Mouse (Mus musculus): ENCODE measurements at regions not wholly inside any gene's neighbourhood (a gene's known extent, or its start where the extent isn't known, plus 50 kb on each side); places are given as distances from the start of the nearest gene placed in this dataset.

GRCm38 (mm10) chr13:16316581-16316980 lies 304.9 kb downstream of the Inhba start:
- Histone ChIP-seq H3K36me3 (no peaks in the 10 kb centered on the region), H3K4me2 (no peak overlapping the region), H3K9me3 (replicated peaks) (no peaks in the 10 kb centered on the region), H3K4me1 (replicated peaks) (no peaks in the 10 kb centered on the region), H3K9ac (no peak overlapping the region), H3K27ac (no peak overlapping the region), H3K27me3 (no peaks in the 10 kb centered on the region), H3K4me3 (replicated peaks) (no peak overlapping the region)
- no peak for ATAC-seq (ENCODE audit: low read depth)
- DNase-seq, result no peak
- WGBS (ENCODE audit: insufficient replicate concordance), result 76% methylated on average over 2 of the region's 2 CpGs

GRCm38 (mm10) chr13:16317412-16317811 lies 305.8 kb downstream of the Inhba start:
- H3K9me3 ChIP-seq (replicated peaks), result no peaks in the 10 kb centered on the region
- H3K4me3 ChIP-seq (replicated peaks), result no peak overlapping the region
- H3K27me3 ChIP-seq, result no peaks in the 10 kb centered on the region
- H3K4me2 ChIP-seq, result no peak overlapping the region
- ATAC-seq (ENCODE audit: low read depth) (no peak), DNase-seq (no peak)
- 44% methylated on average over 3 of the region's 3 CpGs for WGBS (ENCODE audit: insufficient replicate concordance)
- no peaks in the 10 kb centered on the region for H3K4me1 ChIP-seq (replicated peaks)
- no peak overlapping the region for H3K27ac ChIP-seq
- H3K36me3 ChIP-seq, result no peaks in the 10 kb centered on the region
- H3K9ac ChIP-seq, result no peak overlapping the region

DNA sequence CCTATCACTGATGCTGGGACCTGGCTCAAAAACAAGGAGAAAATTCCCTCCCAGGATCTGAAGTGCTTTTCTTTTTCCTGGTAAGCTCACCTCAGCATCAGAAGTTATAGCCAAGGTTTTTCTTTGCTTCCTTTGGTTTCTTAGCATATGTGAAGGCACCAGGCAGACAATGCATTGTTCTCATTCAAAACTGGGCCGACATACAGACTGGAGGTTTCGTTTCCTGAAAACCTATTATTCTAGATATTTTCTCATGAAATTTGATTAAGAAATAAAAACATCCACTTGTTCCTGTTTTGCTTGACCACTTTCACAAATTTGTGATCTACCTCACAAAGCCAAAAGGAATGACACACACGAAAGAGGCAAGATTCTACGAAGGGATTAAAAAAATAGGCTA lies 308.7 kb downstream of the Inhba start:
- Histone ChIP-seq H3K4me3 (replicated peaks) (no peak overlapping the region), H3K4me1 (replicated peaks) (no peaks in the 10 kb centered on the region), H3K36me3 (no peaks in the 10 kb centered on the region), H3K27me3 (no peaks in the 10 kb centered on the region), H3K9ac (no peak overlapping the region), H3K27ac (no peak overlapping the region), H3K4me2 (no peak overlapping the region), H3K9me3 (replicated peaks) (no peaks in the 10 kb centered on the region)
- WGBS (ENCODE audit: insufficient replicate concordance), result 67% methylated on average over 4 of the region's 4 CpGs
- ATAC-seq (ENCODE audit: low read depth) (no peak), DNase-seq (no peak)

- DNase-seq (no peak), ATAC-seq (ENCODE audit: low read depth) (no peak)
- H3K9ac ChIP-seq, result no peak overlapping the region
- no peak overlapping the region for H3K4me2 ChIP-seq
- H3K9me3 ChIP-seq (replicated peaks), result no peaks in the 10 kb centered on the region
- no peak overlapping the region for H3K4me3 ChIP-seq (replicated peaks)
- H3K27me3 ChIP-seq, result no peaks in the 10 kb centered on the region
- 60% methylated on average over 2 of the region's 2 CpGs for WGBS (ENCODE audit: insufficient replicate concordance)
- no peak overlapping the region for H3K27ac ChIP-seq
- no peaks in the 10 kb centered on the region for H3K36me3 ChIP-seq
- no peaks in the 10 kb centered on the region for H3K4me1 ChIP-seq (replicated peaks)
These were observed 314.0 kb downstream of the Inhba start for GRCm38 (mm10) chr13:16325661-16326060.

DNA sequence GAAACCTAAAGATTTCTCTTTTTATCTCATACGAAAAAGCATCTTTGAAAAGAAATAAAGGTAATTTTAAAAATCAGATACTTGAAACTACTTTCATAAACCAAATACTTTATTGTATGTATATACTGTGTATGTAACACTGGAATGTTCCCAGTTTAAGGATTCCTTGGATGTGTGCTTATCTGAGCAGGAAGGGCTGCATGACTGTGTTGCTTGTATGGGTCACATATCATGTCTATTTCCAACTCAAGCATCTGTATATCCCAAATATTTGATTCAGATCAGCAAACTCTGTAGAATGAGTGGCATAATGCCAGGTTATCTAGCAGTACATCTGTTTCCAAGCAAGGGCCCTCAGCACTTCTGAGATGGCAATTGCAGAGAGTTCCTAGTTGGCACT lies 330.1 kb downstream of the Inhba start:
- DNase-seq (no peak), ATAC-seq (ENCODE audit: low read depth) (no peak)
- H3K9me3 ChIP-seq (replicated peaks), result no peaks in the 10 kb centered on the region
- no peak overlapping the region for H3K4me2 ChIP-seq
- no peak overlapping the region for H3K27ac ChIP-seq
- no peaks in the 10 kb centered on the region for H3K4me1 ChIP-seq (replicated peaks)
- H3K4me3 ChIP-seq (replicated peaks), result no peak overlapping the region
- H3K36me3 ChIP-seq, result no peaks in the 10 kb centered on the region
- no peak overlapping the region for H3K9ac ChIP-seq
- 57% methylated on average over 1 of the region's 1 CpGs for WGBS (ENCODE audit: insufficient replicate concordance)
- no peaks in the 10 kb centered on the region for H3K27me3 ChIP-seq

DNA sequence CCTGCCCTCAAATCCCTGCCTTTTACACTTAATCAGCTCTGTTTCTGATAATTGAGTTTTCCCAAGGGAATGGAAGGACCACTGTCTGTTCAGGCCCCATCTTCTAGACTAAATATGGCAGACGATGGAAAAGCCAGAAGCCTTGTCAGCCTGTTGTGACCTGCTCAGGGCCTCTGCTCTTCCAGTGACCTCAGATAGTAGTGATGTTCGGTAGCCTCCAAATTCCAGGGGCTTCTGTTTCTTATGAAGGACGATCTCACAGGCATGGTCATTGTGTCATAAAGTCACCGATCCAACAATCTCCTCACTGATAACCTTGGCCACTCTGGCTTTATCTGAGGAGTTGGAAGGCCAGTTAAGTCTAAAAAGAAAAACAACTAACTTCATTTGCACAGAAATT lies 330.5 kb downstream of the Inhba start:
- WGBS (ENCODE audit: insufficient replicate concordance), result 65% methylated on average over 4 of the region's 4 CpGs
- Histone ChIP-seq H3K4me1 (replicated peaks) (no peaks in the 10 kb centered on the region), H3K27me3 (no peaks in the 10 kb centered on the region), H3K9me3 (replicated peaks) (no peaks in the 10 kb centered on the region), H3K4me3 (replicated peaks) (no peak overlapping the region), H3K9ac (no peak overlapping the region), H3K36me3 (no peaks in the 10 kb centered on the region), H3K4me2 (no peak overlapping the region), H3K27ac (no peak overlapping the region)
- DNase-seq (no peak), ATAC-seq (ENCODE audit: low read depth) (no peak)

DNA sequence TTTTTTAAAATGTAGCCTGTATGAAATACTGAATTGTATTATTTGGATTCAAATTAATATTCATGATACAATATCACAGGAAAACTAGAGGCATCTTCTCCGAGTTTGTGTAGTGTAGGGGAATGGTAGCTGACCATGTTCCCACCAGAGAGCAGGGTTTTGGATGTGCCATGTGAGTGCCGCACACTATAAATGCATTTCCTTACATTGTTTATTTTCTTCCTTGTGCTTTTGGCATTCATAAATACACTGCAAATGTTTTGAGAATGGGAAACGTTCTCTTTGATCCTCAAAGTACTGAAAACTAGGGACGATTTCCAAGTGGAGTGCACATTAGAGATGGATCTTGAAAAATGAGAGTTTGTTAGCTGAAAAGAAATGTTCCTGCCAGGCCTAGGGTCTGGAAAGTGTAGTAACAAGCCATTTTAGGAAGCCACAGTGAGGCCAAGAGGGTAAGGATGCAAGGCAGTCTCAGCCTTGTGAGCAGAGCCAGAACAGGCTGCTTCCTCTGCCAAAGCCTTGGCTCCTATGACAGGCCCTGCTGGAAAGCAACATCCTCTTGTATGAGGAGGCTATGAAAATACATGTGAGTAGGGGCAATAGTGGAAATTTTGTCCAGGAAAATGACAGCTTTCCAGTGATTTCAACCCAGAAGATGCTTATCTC lies 331.8 kb downstream of the Inhba start:
- Histone ChIP-seq H3K4me1 (replicated peaks) (no peaks in the 10 kb centered on the region), H3K9ac (no peak overlapping the region), H3K27ac (no peak overlapping the region), H3K27me3 (no peaks in the 10 kb centered on the region), H3K36me3 (no peaks in the 10 kb centered on the region), H3K4me3 (replicated peaks) (no peak overlapping the region), H3K4me2 (no peak overlapping the region), H3K9me3 (replicated peaks) (no peaks in the 10 kb centered on the region)
- no peak for ATAC-seq (ENCODE audit: low read depth)
- 68% methylated on average over 4 of the region's 4 CpGs for WGBS (ENCODE audit: insufficient replicate concordance)
- no peak for DNase-seq

DNA sequence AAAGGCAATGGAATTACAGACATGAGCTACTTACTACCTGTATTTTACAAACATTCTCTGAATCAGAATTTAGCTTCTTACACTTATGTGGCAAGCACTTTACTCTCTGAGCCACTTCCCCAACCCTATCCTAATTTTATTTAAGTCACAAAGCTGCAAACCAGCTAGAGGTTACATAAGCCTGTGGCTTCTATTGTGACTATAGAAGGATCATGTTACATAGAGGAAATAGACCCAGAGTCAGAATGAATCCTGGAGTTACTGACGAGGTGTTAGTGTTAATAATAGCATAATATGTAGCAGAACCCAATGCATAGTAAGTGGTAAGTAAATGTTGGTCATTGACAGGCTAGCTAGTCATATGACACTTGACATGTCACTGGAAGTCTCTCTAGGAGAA lies 337.7 kb downstream of the Inhba start:
- 21% methylated on average over 1 of the region's 1 CpGs for WGBS (ENCODE audit: insufficient replicate concordance)
- Histone ChIP-seq H3K9me3 (replicated peaks) (no peaks in the 10 kb centered on the region), H3K4me2 (no peak overlapping the region), H3K27ac (no peak overlapping the region), H3K4me3 (replicated peaks) (no peak overlapping the region), H3K27me3 (no peaks in the 10 kb centered on the region), H3K36me3 (no peaks in the 10 kb centered on the region), H3K9ac (no peak overlapping the region), H3K4me1 (replicated peaks) (no peaks in the 10 kb centered on the region)
- DNase-seq (no peak), ATAC-seq (ENCODE audit: low read depth) (no peak)

GRCm38 (mm10) chr13:16350061-16350460 lies 338.4 kb downstream of the Inhba start:
- Histone ChIP-seq H3K27me3 (no peaks in the 10 kb centered on the region), H3K36me3 (no peaks in the 10 kb centered on the region), H3K9ac (no peak overlapping the region), H3K4me3 (replicated peaks) (no peak overlapping the region), H3K4me1 (replicated peaks) (no peaks in the 10 kb centered on the region), H3K27ac (no peak overlapping the region), H3K9me3 (replicated peaks) (no peaks in the 10 kb centered on the region), H3K4me2 (no peak overlapping the region)
- no peak for ATAC-seq (ENCODE audit: low read depth)
- 67% methylated on average over 3 of the region's 3 CpGs for WGBS (ENCODE audit: insufficient replicate concordance)
- no peak for DNase-seq

- H3K9me3 ChIP-seq (replicated peaks), result no peaks in the 10 kb centered on the region
- no peaks in the 10 kb centered on the region for H3K4me1 ChIP-seq (replicated peaks)
- no peak overlapping the region for H3K4me3 ChIP-seq (replicated peaks)
- H3K4me2 ChIP-seq, result no peak overlapping the region
- no peaks in the 10 kb centered on the region for H3K36me3 ChIP-seq
- no peak for DNase-seq
- ATAC-seq (ENCODE audit: low read depth), result no peak
- no peaks in the 10 kb centered on the region for H3K27me3 ChIP-seq
- H3K9ac ChIP-seq, result no peak overlapping the region
- no peak overlapping the region for H3K27ac ChIP-seq
- WGBS (ENCODE audit: insufficient replicate concordance), result 68% methylated on average over 1 of the region's 1 CpGs
These were observed 343.7 kb downstream of the Inhba start for GRCm38 (mm10) chr13:16355316-16355715.

GRCm38 (mm10) chr13:16379492-16379891 lies 367.8 kb downstream of the Inhba start:
- no peak overlapping the region for H3K4me2 ChIP-seq
- DNase-seq (no peak), ATAC-seq (ENCODE audit: low read depth) (no peak)
- H3K36me3 ChIP-seq, result no peaks in the 10 kb centered on the region
- H3K27ac ChIP-seq, result no peak overlapping the region
- H3K27me3 ChIP-seq, result no peaks in the 10 kb centered on the region
- H3K4me3 ChIP-seq (replicated peaks), result no peak overlapping the region
- no peaks in the 10 kb centered on the region for H3K4me1 ChIP-seq (replicated peaks)
- WGBS (ENCODE audit: insufficient replicate concordance), result 55% methylated on average over 5 of the region's 5 CpGs
- no peaks in the 10 kb centered on the region for H3K9me3 ChIP-seq (replicated peaks)
- no peak overlapping the region for H3K9ac ChIP-seq

- Histone ChIP-seq H3K27ac (no peak overlapping the region), H3K9ac (no peak overlapping the region), H3K27me3 (no peaks in the 10 kb centered on the region), H3K9me3 (replicated peaks) (no peaks in the 10 kb centered on the region), H3K4me2 (no peak overlapping the region), H3K4me1 (replicated peaks) (no peaks in the 10 kb centered on the region), H3K36me3 (no peaks in the 10 kb centered on the region), H3K4me3 (replicated peaks) (no peak overlapping the region)
- no peak for ATAC-seq (ENCODE audit: low read depth)
- no peak for DNase-seq
- 66% methylated on average over 2 of the region's 2 CpGs for WGBS (ENCODE audit: insufficient replicate concordance)
These were observed 368.3 kb downstream of the Inhba start for GRCm38 (mm10) chr13:16379949-16380348.

Data from liver, embryonic 13.5 days (tissue).